Mouse (Mus musculus): Measurements from ENCODE around the gene Stpg2.

- TF ChIP-seq CTCF (IDR thresholded peaks at IDR 0.05; ENCODE audit: low read depth) (no peak), EP300 (IDR thresholded peaks at IDR 0.05; ENCODE audit: low read depth) (no peak)
Observed at GRCm38 (mm10) chr3:139245219-139245618, 39.7 kb downstream of the Stpg2 start.
